Mouse (Mus musculus) cerebellum, postnatal 36 days (tissue): ENCODE measurements at regions not wholly inside any gene's neighbourhood (a gene's known extent, or its start where the extent isn't known, plus 50 kb on each side); places are given as distances from the start of the nearest gene placed in this dataset.

Source experiments
- DNase-seq, 2 experiments: peaks; one replicate each; pipeline ENCODE4 v3.0.0; 2021 to 2022; ENCODE audit warnings: mixed read lengths in 2 of 2

DNA sequence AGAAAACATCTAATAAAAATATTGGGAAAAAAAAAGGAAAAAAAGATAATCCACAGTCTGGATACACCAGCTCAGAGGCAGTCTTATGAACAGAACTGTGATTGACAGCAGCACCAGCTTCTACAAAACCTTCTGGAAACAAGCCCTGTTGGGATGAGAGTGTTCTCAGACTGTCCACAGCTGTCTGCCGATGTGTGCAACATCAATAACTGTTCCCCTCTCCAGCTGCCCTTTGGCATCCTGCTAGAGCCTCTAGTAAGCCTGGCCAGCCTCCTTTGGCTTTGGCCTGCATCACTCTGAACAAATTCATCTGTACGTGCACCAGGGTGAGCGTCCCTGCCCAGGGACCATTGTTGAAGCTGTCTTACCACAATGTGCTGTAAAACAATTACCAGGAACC is 137.0 kb upstream of the Irs2 start:
- no peak for DNase-seq

DNA sequence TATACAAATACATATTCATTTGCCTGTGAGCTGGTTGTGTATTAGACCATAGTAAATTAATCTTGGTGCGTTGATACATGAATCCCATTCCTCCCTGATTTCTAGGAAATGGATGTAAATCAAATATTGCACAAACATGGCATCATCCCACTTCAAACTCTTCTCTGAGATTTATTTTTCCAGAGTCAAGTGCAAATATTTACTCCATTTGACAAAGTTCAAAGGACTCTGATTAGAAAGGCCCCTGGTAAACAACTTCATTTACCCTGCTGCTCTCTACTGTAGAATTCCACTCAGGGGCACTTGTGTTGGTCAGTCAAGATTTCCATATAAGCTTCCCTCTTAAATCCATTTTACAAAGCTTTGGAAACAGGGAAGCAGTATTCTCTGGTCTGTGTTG is 132.3 kb upstream of the Irs2 start:
- no peak for DNase-seq

DNA sequence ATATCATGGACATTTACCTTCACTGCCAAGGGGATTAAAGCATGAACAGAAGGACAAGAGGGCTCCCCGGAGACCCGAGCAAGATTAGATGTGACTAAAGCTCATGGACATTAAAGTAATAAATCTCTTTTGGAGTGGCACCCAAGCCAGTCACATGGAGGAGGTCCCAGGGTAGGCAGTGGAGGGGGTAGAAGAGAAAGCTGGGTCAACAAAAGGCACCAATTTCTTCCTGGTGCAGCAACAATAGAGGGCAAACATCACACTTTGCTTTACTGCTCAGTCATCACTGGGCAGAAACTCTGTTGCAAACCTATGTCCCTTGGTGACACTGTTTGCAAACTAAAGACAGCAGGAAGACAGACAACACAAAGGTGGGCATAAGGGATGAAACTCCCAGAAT is 131.0 kb upstream of the Irs2 start:
- no peak for DNase-seq

DNA sequence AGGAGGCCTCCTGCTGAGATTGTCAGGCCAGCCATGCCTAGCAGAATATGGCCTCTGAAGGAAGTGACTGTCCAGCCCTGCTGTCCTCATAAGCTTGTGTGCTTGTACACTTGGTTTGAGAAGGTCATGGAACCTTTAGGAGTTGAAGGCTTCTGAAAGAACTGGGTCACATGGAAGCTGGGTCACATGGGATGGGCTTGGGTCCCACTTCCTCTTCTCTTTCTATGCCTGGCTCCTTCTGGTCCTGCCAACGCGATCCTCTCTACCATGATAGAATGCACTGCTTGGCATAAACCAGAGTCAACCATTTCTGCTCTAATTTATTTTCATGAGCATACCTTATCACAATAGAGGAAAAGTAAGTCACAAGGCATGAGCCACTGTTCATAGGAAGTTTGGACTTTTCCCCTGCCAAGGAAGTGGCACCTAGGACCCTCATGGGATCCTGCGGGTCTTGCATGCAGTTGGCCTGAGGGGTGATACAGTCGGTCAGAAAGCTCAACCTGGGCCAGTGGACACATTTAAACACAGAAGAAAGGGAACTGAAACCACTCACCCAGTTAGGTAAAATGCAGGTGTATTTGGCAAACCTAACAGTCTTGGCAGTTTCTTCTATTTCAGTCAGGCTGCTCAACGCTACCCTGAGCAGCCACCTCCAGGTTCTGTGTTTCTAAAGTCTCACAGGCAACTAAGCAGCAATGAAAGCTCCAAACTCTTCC is 130.2 kb upstream of the Irs2 start:
- no peak for DNase-seq

DNA sequence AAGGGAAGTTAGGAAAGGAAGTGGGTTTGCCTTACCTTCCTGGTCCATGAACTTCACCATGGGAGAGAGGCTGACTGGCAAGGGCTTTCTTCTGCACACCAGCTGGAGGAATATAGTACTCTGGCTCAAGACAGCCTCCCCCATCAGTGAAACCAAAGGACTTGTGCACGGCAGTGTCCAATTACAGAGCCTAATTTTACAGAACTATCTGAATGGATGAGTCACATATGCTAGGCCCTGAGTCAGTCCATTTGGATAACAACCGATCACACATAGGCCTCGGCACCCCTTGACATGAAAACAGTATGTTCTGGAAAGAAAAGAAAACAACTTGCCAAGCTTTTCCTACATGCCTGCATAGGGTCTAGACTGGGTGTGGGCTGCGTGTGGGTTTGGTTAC is 128.3 kb upstream of the Irs2 start:
- no peak for DNase-seq

DNA sequence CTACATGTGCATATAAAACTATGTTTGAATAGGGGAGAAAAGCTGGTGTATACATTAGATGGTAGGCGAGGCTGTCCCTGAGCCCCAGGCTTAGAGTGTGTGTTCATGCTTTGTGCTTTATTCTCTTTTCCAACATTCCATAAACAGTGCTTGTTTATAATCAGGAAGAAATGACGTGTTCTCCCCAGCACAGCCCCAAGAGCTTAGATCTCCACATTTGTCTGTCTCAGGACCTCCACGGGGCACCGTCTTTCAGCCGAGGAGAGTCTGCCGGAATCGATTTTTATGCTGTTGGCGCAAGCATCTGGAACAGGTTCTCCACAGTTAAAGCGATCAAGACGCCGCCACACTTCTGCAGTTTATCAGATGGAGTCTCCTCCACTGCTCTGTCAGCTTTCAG is 126.9 kb upstream of the Irs2 start:
- no peak for DNase-seq

DNA sequence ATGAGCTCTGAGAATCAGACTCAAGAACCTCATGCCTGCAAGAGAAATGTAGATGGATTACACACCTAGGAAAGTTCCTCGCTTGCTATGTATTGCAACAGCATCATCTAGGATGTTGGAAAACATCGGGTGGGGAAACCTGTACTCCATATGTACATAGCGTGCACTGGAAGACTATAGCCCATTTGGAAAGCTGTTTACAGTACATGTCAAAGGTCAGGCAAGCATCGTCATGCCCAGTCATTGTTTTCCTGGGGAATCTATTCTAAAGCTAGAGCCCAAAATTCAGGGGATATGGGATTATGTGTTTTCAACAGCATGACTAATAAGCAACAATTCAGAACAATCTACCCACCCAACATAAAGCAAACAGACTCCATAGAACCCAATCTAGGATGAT is 126.3 kb upstream of the Irs2 start:
- DNase-seq: no peak

DNA sequence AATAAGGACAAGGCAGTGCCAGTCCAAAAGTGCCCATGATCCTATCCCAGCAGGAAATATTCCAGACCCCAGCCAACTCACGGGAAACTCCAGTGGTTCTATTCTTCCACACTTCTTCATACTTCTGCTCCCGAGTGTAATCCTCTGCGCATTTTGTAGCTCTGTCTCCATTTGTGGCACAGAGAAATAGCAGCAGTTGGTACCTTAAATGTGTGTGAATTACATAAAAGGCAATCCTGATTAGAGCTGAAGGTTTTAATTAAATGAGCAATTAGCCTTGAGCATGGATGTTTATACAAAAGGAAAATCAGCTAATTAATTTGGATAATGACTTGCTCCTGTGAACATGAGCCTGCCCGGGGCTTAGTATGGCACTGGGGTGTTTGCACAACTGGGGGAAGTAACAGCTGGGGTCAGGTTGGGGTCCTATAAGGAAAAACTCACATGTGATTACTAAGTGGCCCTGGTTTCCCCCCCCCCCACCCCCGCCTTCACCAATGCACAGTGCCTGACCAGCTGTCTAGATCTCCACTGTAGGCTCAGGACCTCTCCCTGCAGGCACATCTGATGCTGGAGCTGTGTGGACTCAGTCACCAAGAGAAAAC is 110.9 kb upstream of the Irs2 start:
- DNase-seq: no peak

DNA sequence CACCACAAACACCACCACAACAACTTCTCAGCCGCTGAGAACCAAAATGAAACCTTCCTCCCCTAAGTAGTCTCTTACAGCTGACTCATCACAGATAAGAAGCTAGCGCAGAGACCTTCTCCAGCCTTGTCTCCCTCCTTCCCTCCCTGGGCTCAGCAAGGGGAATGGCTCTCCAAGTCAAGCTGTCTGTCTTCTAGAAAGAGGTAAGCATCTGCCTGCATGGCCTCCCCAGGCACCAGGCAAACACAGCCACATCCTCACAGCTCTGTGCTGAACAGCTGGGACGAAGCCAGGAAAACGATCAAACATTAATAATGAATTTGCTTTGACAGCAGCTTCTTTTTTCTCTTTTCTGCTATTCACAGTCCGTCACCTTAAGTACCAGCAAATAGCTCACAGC is 108.3 kb upstream of the Irs2 start:
- DNase-seq: no peak

DNA sequence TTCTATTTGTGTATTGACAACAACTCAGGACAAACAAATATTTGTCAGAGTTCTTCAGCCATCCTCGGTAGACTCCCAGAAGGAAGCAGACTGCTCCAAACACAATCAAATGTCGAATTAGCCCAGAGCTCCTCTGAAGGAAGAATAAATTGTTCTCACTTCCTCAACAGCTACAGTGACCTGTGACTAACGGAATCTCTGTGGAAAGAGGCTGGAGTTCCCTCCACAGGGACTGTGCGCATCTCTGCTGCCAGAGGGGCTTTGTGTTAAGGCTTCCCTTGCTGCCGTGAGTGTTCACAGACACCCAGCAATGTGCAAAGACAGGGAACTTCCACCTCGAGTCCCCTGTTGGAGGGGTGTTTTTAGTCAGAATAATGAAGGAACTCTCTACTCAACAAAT is 107.0 kb upstream of the Irs2 start:
- no peak for DNase-seq

DNA sequence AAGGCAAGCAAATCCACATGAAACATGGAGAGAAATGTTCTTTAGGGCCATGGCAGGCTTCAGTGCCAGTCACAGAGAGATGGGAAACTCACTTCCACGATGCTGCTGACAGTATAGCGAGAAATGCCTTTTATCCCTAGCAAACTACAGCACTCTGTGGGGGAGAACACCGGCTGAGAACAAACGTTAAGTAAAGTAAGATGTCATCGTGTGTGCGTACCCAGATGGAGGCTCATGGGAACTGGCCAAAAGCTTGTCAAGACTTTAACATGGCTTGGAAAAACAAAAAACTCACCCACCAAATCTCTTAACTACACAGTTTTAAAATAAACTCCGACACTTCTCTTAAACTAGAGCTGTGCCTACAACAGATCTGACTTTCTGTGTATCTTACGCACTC is 106.3 kb upstream of the Irs2 start:
- no peak for DNase-seq

DNA sequence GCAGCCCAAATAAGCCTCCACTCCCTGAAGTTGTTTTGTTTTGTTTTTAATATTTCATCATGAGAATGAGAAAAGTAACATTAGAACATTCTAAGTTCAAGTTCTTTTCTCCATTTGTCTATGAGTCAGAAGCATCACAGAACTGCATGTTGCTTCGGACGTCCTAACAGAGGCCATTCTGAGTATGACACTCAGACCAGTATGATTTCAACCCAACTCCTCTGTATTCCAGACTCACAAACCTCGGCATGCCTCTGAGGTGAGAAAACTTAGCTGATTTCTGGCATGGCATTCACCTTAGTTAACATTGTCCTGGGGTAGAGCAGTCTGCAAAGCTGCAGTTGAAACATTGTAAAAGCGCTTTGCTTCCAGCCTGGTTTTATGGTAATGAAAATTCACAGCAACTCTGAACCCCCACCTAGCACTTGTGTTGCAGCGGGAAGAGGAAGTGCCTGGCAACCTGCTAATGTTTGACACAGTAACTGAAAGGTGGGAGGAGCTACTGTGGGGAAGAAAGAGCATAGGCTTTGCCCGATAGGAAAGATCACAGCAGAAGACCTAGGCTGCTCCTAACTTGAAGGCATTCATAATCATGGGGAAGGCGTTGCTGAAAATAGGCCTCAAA is 104.8 kb upstream of the Irs2 start:
- no peak for DNase-seq

DNA sequence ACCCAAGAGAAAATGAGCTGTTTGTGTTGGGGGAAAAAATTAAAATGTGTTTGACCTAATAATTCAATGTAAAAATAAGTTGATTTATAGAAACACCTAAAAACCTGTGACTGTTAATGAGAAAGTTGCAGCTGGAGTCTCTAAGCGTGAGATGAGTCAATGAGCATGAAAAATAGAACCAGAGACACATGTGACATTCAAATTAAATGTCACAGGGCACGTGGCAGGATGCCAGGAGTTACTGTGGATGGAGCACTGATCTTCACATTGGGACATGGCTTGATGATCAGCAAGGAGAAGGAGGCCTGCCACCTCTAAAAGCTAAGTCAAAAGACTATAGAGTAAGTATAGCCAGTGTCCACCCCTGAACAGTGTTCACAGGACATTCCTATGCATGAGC is 103.7 kb upstream of the Irs2 start:
- DNase-seq: no peak

DNA sequence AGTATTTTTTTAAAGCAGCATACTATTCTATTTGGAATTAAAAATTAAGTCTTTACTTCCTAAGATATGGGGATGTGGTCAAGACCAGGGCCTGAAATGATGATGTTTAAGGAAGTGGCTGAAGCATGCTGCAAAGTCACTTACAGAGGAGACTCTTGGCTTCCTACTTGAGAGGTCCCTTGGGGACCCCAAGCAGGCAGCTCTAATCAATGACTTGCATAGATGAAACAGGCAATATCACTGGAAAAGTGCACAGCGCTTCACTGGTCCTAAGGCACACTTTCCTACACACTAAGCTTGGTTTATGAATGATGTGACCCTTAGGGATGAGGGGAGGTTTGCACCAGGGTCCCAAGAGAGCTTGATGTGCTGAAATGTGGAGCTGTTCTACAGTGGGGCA is 99.2 kb upstream of the Irs2 start:
- DNase-seq: no peak

DNA sequence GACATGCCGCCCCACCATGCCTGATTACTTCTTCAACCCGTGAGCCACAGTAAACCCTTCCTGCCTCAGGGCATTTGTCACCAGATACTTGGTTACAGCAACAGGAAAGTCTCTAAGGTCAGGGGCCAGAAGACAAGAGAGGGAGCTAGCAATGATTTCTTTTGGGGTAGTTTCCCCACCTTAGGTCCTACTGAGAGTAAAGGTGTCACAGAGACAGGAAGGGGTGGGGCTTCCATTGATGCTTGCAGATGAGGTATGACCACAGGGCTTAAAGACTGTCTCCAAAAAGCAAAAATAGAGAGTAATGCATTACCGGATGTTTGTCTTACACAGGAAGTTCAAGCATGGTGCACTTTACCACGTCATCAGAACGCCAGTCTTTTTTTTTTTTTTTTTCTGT is 98.8 kb upstream of the Irs2 start:
- no peak for DNase-seq

DNA sequence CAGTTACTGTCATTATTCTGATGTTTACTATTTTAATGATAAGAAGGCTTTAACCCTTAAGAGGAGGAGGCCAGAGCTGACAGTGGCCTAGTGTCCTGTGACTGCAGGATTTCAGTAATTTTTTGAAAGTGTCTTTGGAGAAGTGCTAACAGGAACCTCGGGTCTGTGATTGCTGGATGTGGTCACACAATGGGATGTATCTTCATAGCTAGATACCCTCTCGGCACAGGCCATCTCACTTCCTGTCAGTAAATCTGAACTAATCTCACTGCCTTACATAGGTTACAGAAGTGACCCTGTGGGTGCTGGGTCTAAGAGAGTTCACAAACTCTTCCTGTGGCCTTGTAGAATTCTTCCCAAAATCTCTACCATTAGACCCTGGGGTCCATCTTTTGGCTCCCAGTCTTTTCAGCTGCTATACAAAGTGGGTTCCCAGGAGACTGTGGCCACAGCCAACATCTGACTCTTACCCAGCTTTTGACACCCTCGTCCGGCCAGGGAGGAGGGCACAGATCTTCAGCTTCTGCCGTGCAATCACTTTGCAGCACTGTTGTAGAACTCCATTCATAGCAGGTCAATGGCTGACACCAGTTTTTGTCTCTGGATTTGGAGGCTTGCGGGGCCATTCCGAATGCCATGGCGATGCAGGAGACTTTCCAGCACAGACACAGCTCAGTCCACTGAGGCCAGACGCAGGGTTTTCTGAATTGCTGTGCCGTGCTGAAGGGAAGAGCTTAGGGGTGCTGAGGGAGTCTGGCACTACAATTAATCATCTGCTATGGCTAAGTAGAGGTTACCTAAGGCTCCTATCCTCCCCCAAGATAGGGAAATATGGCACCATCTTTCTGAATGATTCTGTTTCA is 95.7 kb upstream of the Irs2 start:
- DNase-seq: no peak

DNA sequence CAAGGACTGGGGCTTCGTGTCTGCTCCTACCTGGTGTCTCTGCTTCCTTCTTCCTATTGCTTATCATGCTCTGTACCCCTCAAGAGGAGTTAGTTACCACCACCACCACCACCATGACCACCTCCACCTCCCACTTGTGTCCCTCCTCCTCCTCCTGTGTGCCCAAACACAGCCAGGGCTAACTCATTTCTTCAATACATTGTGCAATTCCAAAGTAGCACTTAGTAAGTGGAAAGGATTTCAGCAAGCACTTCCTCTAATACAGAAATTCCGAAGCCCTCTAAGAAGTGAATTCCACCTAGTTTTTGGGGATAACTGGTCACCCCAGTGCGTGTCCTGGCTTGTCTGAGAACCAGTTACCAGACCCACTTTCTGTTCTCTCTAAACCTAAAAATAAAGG is 92.1 kb upstream of the Irs2 start:
- no peak for DNase-seq

DNA sequence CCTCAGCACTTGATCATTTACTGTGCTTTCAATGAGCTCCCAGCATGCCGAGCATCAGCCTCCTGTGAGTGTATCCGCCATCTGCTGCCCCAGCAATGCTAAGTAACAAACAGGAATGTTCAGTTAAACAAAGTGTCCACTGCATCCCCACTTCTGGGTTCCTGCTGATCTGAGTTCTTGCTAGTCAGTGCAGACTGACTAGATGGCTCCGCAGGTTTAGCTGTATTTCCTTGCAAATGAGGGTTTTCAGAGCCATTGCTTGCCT is 91.3 kb upstream of the Irs2 start:
- DNase-seq: no peak

DNA sequence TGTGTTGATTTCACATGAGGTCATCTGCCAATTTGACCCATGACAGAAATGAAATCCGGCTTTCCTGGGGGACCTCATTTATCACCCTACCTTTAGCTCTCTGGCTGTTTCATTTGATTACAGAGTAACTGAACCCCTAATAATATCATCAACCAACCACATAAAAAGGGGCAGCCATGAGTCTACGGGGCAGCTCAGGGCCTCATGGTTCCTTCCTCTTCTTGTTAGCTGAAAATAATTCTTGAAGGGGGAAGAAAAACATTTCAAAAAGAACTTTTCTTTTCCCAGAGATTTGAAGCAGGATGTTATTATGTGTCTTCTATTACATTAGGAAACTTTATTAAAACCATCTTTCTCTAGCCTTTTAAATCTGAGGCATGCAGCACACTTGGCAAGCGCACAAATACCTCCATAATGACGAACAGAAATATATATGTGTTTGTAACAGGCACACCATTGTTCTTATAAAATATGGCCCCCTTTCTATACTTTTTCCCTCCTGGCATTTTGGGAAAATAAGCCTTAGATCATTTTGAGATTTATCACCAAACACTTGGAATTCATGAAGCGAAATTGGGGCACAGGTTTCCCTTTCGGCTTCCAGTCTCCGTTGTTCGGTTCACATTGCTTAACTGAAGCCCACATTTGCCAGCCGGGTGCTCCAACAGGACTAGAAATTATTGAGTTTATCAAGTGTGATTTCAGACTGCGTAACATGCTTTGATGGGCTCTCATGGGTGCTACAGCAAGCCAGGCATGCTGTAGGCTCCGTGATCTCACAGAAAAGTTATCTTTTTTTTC is 90.7 kb upstream of the Irs2 start:
- DNase-seq: no peak

DNA sequence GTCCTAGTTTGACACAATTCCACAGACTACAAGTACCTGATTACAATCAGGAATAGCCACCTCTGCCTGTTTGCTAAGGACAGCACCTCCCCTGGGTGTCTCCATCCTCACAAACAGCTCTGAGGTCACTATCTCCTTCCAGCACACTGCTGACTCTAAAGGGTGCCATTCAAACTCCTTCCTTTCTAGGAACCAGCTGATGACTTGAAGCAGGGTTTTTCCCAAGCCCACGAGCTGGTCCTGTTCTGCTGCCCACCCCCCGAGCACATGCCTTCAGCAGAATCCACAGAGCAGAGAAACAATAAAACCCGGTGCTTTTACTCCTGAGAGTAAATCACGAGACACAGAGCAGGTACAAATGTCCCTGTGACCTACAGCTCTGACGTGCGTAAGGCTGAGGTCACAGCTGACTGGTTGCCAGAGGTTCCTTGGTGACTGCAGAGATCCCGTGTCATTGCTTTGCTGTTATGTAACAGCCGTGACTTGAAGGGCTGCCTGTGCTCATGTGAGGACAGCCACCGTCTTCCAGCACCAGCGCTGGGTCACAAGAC is 90.0 kb upstream of the Irs2 start:
- peak; percentile 46 to 53 for DNase-seq

DNA sequence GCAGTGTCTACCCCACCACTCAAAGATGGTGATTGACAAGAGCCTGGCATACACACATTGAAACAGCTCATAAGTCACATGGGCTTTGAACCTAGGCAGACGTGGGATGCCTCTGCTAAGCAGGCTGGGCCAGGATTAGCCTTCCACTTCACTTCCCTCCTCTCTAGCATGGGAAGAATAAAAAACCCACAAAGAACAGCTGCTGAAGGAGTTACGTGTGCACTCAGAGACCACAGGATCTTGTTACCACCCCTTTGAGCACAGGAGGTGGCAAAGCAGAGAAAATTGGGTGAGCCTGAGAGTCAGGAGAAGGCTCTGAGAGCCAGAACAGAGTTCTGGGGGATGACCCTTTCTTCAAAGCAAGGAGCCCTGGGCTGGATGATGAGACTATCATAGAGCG is 89.6 kb upstream of the Irs2 start:
- no peak for DNase-seq

DNA sequence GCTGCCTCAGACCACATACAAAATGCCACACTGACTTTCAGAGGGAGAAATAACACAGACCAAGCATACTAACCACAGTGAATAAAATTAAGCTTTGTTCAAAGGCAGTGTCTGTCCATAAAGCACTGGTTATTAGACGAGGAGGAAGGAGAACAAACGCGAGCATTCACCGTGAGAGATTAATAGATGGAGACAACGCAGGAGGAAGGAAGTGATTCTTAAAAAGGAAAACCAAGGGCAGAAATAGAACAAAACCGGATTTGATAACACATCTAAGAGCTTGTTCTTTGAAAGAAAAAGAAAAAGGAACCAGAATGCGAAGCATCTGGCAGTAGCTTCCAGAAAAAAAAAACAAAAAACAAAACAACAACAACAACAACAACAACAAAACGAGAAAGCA is 86.3 kb upstream of the Irs2 start:
- no peak for DNase-seq

DNA sequence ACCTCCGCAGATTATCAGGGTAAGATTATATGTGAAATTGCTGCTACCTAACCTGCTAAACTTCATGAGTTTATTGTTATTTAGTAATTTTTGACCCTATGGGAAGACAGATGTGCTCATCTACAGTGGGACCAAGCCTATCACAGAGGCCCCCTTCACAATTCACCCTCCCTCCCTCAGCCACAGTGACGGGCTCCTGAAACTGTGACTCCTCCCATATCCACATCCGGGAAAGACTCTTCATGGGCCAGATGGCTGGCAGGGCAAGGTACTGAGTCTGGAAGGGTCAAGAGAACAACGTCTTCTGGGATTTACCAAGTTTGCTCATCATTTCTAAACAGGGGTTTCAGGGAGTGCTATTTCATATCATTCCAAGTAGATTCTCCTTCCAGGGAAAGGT is 84.1 kb upstream of the Irs2 start:
- DNase-seq: no peak
